Mouse (Mus musculus) megakaryocyte progenitor cell, adult 5-6 weeks (primary cell): ENCODE measurements around the gene Gpd1l. TPM values are rescaled to one million over a fixed set of nuclear protein-coding genes. Genes with fewer than 3 reads are reported as not detected.

Experiments
- ATAC-seq: replicated peaks from 2 replicates; pipeline ENCODE4 v1.8.0; 2016; ENCODE audit warnings: mild to moderate bottlenecking, moderate TSS enrichment, inconsistent platforms; ENCODE audit not compliant: poor library complexity
- total RNA-seq, 2 experiments: library from RNA; stranded (forward) in 1 of 2; stranded (reverse) in 1 of 2; fragments of 157-497, 149-512 nt in 1 of 2; fragments of 200-1000 nt in 1 of 2; gene quantifications; 2 replicates each; pipeline versions ENCODE4 v1.2.3 to v1.2.4; 2015 to 2017

The Gpd1l gene
- total RNA-seq, 2 experiments from 2014 or later: 25.2 to 30.9 TPM

DNA sequence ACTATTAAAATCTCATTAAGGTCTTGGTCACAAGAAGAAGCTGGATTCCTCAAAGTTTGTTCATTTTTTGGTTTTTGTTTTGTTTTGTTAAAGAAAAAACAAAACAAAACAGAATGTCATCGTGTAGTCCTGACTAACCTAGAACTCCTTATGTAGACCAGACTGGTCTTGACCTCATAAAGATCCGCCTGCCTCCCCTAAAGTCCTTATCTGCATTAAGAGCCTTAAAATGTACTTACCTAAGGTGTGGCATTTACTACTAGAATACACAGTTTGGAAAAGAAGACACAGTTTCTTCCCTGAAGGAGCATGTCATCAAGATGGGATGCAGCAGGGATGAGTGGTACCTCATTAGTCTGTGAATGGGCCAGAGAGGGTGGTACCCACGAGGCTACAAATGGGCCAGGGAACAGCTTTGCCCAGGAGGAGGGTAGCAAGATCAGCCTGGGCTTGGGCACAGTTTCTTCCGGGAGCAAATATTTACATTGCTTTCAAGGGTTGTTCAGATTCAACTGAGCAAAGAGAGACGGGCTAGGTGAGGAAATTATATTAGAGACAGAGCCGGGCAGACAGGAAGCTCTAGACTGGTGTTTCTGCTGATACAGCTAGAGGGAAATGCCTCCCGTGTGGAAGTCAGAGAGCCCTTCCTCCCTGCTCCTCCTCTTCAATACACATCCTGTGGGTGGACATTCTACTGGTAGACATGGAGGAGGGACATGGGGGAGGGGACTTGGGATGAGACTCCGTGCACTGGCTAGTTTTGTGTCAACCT, 82.2 kb downstream of the Gpd1l start:
- 0 out of 2 replicates have a peak, but pooled peaks have one; percentile 23 for ATAC-seq

Other genes with a start within 250 kb of the Gpd1l start
- 28.5 and 29.1 TPM in 2 replicates for gene Dync1li1, start 245.2 kb downstream of the Gpd1l start, total RNA-seq (2015)
- gene Dync1li1, start 245.2 kb downstream of the Gpd1l start, total RNA-seq (2017): 47.4 and 50.9 TPM in 2 replicates
- gene Cmtm6, start 202.9 kb downstream of the Gpd1l start, total RNA-seq (2015): 29.1 and 31.1 TPM in 2 replicates
- 43.1 and 46.2 TPM in 2 replicates for gene Cmtm6, start 202.9 kb downstream of the Gpd1l start, total RNA-seq (2017)
- 499 and 542 TPM in 2 replicates for gene Cmtm7, start 152.1 kb downstream of the Gpd1l start, total RNA-seq (2015)
- 712 and 803 TPM in 2 replicates for gene Cmtm7, start 152.1 kb downstream of the Gpd1l start, total RNA-seq (2017)
- gene Cmtm8, start 89.8 kb downstream of the Gpd1l start, total RNA-seq (2015): 1.0 and 2.8 TPM in 2 replicates
- 0.79 and 2.0 TPM in 2 replicates for gene Cmtm8, start 89.8 kb downstream of the Gpd1l start, total RNA-seq (2017)
- not detected in 2 replicates for gene Osbpl10, start 44.6 kb upstream of the Gpd1l start, total RNA-seq (2015)
- not detected in 2 replicates for gene Osbpl10, start 44.6 kb upstream of the Gpd1l start, total RNA-seq (2017)
- 256 and 259 TPM in 2 replicates for gene Rps27rt, start 48.8 kb upstream of the Gpd1l start, total RNA-seq (2015)
- 119 and 149 TPM in 2 replicates for gene Rps27rt, start 48.8 kb upstream of the Gpd1l start, total RNA-seq (2017)